Mouse (Mus musculus): ENCODE results near the gene Srpk2. TPM values are rescaled to one million over a fixed set of nuclear protein-coding genes. Genes with fewer than 3 reads are reported as not detected.
"Not testable (repeated sequence)": the region's sequence is repeated elsewhere in the genome, so short reads cannot be mapped to it uniquely, and the experiment has no call there.

The Srpk2 gene
- polyA plus RNA-seq (2015; fragmentation: Nextera tagmentation; extraction: Ambion mirVana): 45.2 and 47.6 TPM in 2 replicates

- Histone ChIP-seq H3K36me3 (no peaks in the 10 kb centered on the region), H3K27me3 (no peaks in the 10 kb centered on the region), H3K4me2 (no peak within 1 kb of the TSS), H3K4me1 (no peaks in the 10 kb centered on the region), H3K9me3 (replicated peaks) (no peaks in the 10 kb centered on the region), H3K9ac (no peak within 1 kb of the TSS), H3K4me3 (replicated peaks) (no peak within 1 kb of the TSS), H3K27ac (no peak within 1 kb of the TSS)
- WGBS: 50% methylated on average over 1 of the region's 1 CpGs
- no peak for ATAC-seq (replicated peaks; ENCODE audit: low FRiP score)
Measured at GRCm38 (mm10) chr5:23684517-23684916, at the start of gene Srpk2. TSS of gene Srpk2 (minus strand) at chr5:23684617.

DNA sequence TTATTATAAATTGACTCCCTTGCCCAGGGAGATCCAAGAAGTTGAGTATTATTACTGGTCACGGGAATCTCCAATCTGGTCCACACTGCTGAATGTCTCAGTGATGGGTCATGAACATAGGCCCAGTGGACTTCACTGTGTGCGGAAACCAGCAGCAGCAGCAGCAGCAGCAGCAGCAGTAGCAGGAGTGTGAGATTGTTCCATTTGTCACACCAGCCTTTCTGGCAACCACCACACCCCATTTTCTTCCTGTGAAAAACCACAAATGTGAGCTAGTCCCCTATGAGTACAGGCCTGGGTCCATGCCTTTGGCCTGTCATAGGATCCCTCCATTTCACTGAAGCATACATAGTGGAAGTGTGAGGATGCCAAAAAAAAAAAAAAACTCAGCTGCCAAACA, 37.5 kb upstream of the Srpk2 start:
- Histone ChIP-seq H3K4me3 (replicated peaks) (no peak overlapping the region), H3K9me3 (replicated peaks) (no peaks in the 10 kb centered on the region), H3K4me2 (no peak overlapping the region), H3K36me3 (no peaks in the 10 kb centered on the region), H3K4me1 (no peaks in the 10 kb centered on the region), H3K27me3 (no peaks in the 10 kb centered on the region), H3K27ac (no peak overlapping the region), H3K9ac (no peak overlapping the region)
- WGBS: 92% methylated on average over 2 of the region's 2 CpGs
- no peak for ATAC-seq (replicated peaks; ENCODE audit: low FRiP score)

DNA sequence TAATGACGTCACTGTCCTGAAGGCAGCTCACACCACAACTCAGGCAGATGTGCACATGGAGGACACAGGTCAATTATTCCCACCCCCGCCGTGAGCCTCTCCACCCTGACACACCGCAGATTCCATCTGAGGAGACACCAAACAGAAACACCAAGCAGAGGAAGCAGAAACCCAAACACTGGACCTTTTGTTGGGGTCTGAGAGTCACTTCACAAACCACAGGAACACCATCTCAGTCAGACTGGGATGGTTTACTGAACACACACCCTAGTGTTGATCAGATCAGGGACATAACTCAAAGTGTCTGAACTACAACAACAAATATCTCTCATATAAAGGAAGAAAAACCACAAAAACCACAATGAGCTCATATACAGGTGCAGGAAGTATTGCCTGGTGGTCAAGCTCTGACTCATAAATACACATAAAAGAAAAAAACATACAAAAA, 34.5 kb upstream of the Srpk2 start:
- Histone ChIP-seq H3K27me3 (no peaks in the 10 kb centered on the region), H3K27ac (no peak overlapping the region), H3K9ac (no peak overlapping the region), H3K36me3 (no peaks in the 10 kb centered on the region), H3K9me3 (replicated peaks) (no peaks in the 10 kb centered on the region), H3K4me2 (no peak overlapping the region), H3K4me3 (replicated peaks) (no peak overlapping the region), H3K4me1 (no peaks in the 10 kb centered on the region)
- 77% methylated on average over 4 of the region's 4 CpGs for WGBS
- ATAC-seq (replicated peaks; ENCODE audit: low FRiP score): no peak

DNA sequence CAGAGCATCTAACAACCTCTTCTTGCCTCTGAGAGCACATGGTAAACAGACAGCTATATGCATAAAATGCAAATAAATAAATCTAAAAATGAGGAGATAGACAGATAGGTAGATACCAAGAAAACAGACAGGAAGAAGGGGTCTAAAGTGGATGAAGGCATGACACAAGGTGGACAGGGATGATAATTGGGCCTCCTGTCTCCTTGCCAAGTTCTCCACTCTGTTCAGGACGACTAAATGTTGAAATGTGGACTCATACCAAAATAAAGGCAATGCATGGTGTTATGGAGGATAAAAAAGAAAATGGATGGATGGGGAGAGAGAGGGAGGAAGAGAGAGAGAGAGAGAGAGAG, 33.7 kb upstream of the Srpk2 start:
- Histone ChIP-seq H3K36me3 (no peaks in the 10 kb centered on the region), H3K9me3 (replicated peaks) (no peaks in the 10 kb centered on the region), H3K27me3 (no peaks in the 10 kb centered on the region), H3K4me1 (peaks cover 2% of the 10 kb centered on the region; the same call in 1 of the 2 replicates), H3K9ac (no peak overlapping the region), H3K4me3 (replicated peaks) (no peak overlapping the region), H3K27ac (no peak overlapping the region), H3K4me2 (no peak overlapping the region)
- no peak for ATAC-seq (replicated peaks; ENCODE audit: low FRiP score)
- WGBS: 67% methylated on average over 1 of the region's 1 CpGs

DNA sequence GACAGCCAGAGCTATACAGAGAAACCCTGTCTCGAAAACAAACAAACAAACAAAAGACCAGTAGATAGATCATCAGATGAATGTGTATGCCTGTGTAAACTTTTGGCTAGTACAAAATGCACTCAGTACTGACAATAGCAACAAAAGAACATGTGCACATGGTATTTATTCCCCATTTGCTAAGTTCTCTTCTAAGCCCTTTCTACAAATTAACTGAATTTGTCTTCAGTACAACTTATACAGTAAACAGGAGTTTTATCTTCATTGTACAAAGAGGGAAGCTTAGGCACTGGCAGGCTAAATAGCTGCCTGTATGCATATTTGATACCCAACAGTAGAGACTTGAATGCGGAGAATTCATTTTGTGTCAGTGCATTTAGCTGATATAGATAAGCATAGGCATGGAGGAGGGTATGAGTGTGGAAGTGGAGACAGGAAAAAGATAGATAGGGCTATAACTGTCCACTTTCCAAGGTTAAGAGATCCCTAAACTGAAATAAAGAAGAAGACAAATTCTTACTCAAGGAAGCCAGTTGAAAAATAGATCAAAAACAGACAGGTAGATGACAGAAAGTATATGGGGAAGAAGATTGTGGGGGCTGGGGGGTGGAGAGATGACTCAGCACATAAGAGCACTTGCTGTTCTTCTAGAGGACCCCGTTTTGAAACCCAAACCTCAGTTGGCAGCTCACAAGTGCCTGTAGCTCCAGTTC, 33.2 kb upstream of the Srpk2 start:
- H3K4me3 ChIP-seq (replicated peaks): no peak overlapping the region
- H3K9ac ChIP-seq: no peak overlapping the region
- ATAC-seq (replicated peaks; ENCODE audit: low FRiP score): no peak
- no peak overlapping the region for H3K4me2 ChIP-seq
- WGBS: 80% methylated on average over 3 of the region's 3 CpGs
- H3K27ac ChIP-seq: no peak overlapping the region
- peaks cover 7% of the 10 kb centered on the region; the same call in 1 of the 2 replicates for H3K4me1 ChIP-seq
- no peaks in the 10 kb centered on the region for H3K9me3 ChIP-seq (replicated peaks)
- H3K27me3 ChIP-seq: no peaks in the 10 kb centered on the region
- no peaks in the 10 kb centered on the region for H3K36me3 ChIP-seq

- Histone ChIP-seq H3K27me3 (no peaks in the 10 kb centered on the region), H3K4me3 (replicated peaks) (no peak overlapping the region), H3K27ac (no peak overlapping the region), H3K9me3 (replicated peaks) (peaks cover 18% of the 10 kb centered on the region), H3K4me2 (0 out of 2 replicates have a peak overlapping the region, but pooled peaks have one; percentile 71), H3K9ac (no peak overlapping the region), H3K36me3 (peaks cover 24% of the 10 kb centered on the region), H3K4me1 (peaks cover 7% of the 10 kb centered on the region; the same call in 1 of the 2 replicates)
- WGBS: 93% methylated on average over 8 of the region's 8 CpGs
- no peak for ATAC-seq (replicated peaks; ENCODE audit: low FRiP score)
Measured at GRCm38 (mm10) chr5:23713401-23714335, 29.3 kb upstream of the Srpk2 start.

- peak overlapping the region; percentile 80 for H3K4me3 ChIP-seq (replicated peaks)
- H3K4me2 ChIP-seq: peak overlapping the region; percentile 71
- peak overlapping the region; percentile 71 for H3K9ac ChIP-seq
- H3K27ac ChIP-seq: peak overlapping the region; percentile 82
- ATAC-seq (replicated peaks; ENCODE audit: low FRiP score): peak; percentile 100
- H3K27me3 ChIP-seq: no peaks in the 10 kb centered on the region
- H3K9me3 ChIP-seq (replicated peaks): peaks cover 29% of the 10 kb centered on the region
- 4% methylated on average over 60 of the region's 60 CpGs for WGBS
- H3K4me1 ChIP-seq: peaks cover 7% of the 10 kb centered on the region; the same call in 1 of the 2 replicates
- peaks cover 36% of the 10 kb centered on the region for H3K36me3 ChIP-seq
Measured at GRCm38 (mm10) chr5:23712130-23713001, 27.9 kb upstream of the Srpk2 start.

- H3K27ac ChIP-seq: peak overlapping the region; percentile 82
- H3K9me3 ChIP-seq (replicated peaks): peaks cover 36% of the 10 kb centered on the region
- H3K4me2 ChIP-seq: peak overlapping the region; percentile 71
- H3K27me3 ChIP-seq; ATAC-seq (replicated peaks; ENCODE audit: low FRiP score); H3K4me1 ChIP-seq: not testable (repeated sequence)
- H3K4me3 ChIP-seq (replicated peaks): peak overlapping the region; percentile 80
- H3K9ac ChIP-seq: peak overlapping the region; percentile 71
- peaks cover 42% of the 10 kb centered on the region for H3K36me3 ChIP-seq
- 61% methylated on average over 6 of the region's 6 CpGs for WGBS
Measured at GRCm38 (mm10) chr5:23711671-23712129, 27.3 kb upstream of the Srpk2 start.

DNA sequence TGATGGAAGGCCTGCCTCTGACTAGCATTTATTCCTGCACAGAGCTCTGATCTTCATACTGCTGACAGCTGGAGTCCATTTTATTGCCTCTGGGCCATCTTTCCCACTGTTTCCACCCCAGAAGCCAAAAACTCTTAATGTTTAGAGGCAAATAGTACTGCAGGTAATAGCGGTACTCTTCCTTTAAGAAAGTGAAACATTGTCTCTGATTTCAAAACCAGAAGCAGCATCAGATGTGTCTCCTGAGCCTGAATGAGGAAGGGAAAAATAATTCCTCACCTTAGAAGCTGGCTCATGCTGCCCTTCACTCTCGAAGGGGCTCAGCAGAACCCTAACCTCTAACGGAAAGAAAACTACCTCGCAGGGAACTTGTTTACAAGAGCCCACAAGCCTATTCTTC, 26.8 kb upstream of the Srpk2 start:
- ATAC-seq (replicated peaks; ENCODE audit: low FRiP score): no peak
- peaks cover 47% of the 10 kb centered on the region for H3K36me3 ChIP-seq
- WGBS: 96% methylated on average over 4 of the region's 4 CpGs
- H3K9me3 ChIP-seq (replicated peaks): peaks cover 40% of the 10 kb centered on the region
- no peak overlapping the region for H3K9ac ChIP-seq
- H3K27me3 ChIP-seq: no peaks in the 10 kb centered on the region
- peak overlapping the region; percentile 80 for H3K4me3 ChIP-seq (replicated peaks)
- H3K27ac ChIP-seq: no peak overlapping the region
- peaks cover 7% of the 10 kb centered on the region; the same call in 1 of the 2 replicates for H3K4me1 ChIP-seq
- H3K4me2 ChIP-seq: peak overlapping the region; percentile 71

DNA sequence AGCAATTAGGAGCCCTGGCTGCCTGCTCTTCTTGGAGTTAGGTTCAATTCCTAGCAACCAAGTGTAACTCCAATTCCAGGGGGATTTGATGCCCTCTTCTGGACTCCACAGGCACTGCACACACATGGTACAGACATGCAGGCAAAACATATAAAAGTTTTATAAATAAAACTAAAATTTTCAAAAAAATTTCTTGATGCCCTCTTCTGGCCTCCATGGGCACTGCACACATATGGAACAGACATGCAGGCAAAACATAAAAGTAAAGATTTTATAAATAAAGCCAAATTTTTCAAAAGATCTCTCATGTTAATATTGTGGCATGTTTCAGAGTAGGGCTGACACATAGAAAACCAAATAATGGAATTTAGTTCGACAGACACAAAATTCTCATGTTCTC, 25.2 kb upstream of the Srpk2 start:
- WGBS: 94% methylated on average over 1 of the region's 1 CpGs
- Histone ChIP-seq H3K9ac (no peak overlapping the region), H3K4me2 (no peak overlapping the region), H3K4me1 (peaks cover 7% of the 10 kb centered on the region; the same call in 1 of the 2 replicates), H3K9me3 (replicated peaks) (peaks cover 43% of the 10 kb centered on the region), H3K36me3 (peaks cover 54% of the 10 kb centered on the region), H3K27ac (no peak overlapping the region), H3K4me3 (replicated peaks) (no peak overlapping the region), H3K27me3 (no peaks in the 10 kb centered on the region)
- ATAC-seq (replicated peaks; ENCODE audit: low FRiP score): no peak
